Mouse (Mus musculus) lung, postnatal 0 days (tissue): ENCODE results near the gene Ttc24. TPM values are rescaled to one million over a fixed set of nuclear protein-coding genes. Genes with fewer than 3 reads are reported as not detected.

Source experiments
- ATAC-seq: fragments of 200-750 bp; cut with Nextera tagmentation; 2 replicates; pipeline ENCODE4 v1.8.0; 2017; ENCODE audit warnings: moderate library complexity
- DNase-seq: peaks from one replicate; pipeline ENCODE4 v3.0.0-alpha.2; 2016; ENCODE audit warnings: low spot score
- H3K27ac ChIP-seq: fragments of 300-500 bp; sonication (generic); 2 replicates; pipeline ENCODE4 v1.5.1; 2014; ENCODE audit warnings: antibody characterized with exemption, mild to moderate bottlenecking, low read length, mixed read lengths
- H3K27me3 ChIP-seq: fragments of 300-500 bp; sonication (generic); replicated peaks from 2 replicates; pipeline ENCODE4 v1.6.1; 2014; ENCODE audit warnings: low read length, mixed read lengths; ENCODE audit not compliant: insufficient read depth
- H3K36me3 ChIP-seq: fragments of 300-500 bp; sonication (generic); 2 replicates; pipeline ENCODE4 v1.6.1; 2014; ENCODE audit warnings: low read length, mixed read lengths; ENCODE audit not compliant: insufficient read depth
- H3K4me1 ChIP-seq: fragments of 300-500 bp; sonication (generic); 2 replicates; pipeline ENCODE4 v1.6.1; 2014; ENCODE audit warnings: antibody characterized with exemption, low read depth, low read length, mixed read lengths; ENCODE audit not compliant: insufficient read depth
- H3K4me2 ChIP-seq: fragments of 300-500 bp; sonication (generic); replicated peaks from 2 replicates; pipeline ENCODE4 v1.6.1; 2014; ENCODE audit warnings: low read depth, mild to moderate bottlenecking, low read length, moderate library complexity, mixed read lengths
- H3K4me3 ChIP-seq: fragments of 300-500 bp; sonication (generic); 2 replicates; pipeline ENCODE4 v1.5.1; 2014; ENCODE audit warnings: low read depth, low read length
- H3K9ac ChIP-seq: fragments of 300-500 bp; sonication (generic); replicated peaks from 2 replicates; pipeline ENCODE4 v1.6.1; 2014; ENCODE audit warnings: low read depth, mild to moderate bottlenecking
- H3K9me3 ChIP-seq: fragments of 300-500 bp; sonication (generic); 2 replicates; pipeline ENCODE4 v1.6.1; 2016; ENCODE audit warnings: low read length, mixed read lengths
- CTCF ChIP-seq: IDR thresholded peaks from 2 replicates; pipeline ENCODE4 v1.5.1; 2016; ENCODE audit warnings: antibody characterized with exemption, mild to moderate bottlenecking
- EP300 ChIP-seq: IDR thresholded peaks from 2 replicates; pipeline ENCODE4 v1.6.1; 2016; ENCODE audit warnings: antibody characterized with exemption, mild to moderate bottlenecking, control low read depth
- whole genome bisulfite sequencing: fragments of 180-500 bp; shearing (Covaris S2); extraction: QIAGEN DNeasy Blood & Tissue Kit; methylation state at CpG from one replicate; pipeline ENCODE4 v1.1.7; 2014; 5-methylcytosine and 5-hydroxymethylcytosine counted together
- polyA plus RNA-seq: library from polyadenylated mRNA; unstranded; fragments of >200 nt; fragmentation: Nextera tagmentation; extraction: Ambion mirVana; gene quantifications from 2 replicates; pipeline ENCODE4 v1.2.1, GENCODE M21; 2015

The Ttc24 gene
- polyA plus RNA-seq, 1 experiment from 2014 or later: not detected

DNA sequence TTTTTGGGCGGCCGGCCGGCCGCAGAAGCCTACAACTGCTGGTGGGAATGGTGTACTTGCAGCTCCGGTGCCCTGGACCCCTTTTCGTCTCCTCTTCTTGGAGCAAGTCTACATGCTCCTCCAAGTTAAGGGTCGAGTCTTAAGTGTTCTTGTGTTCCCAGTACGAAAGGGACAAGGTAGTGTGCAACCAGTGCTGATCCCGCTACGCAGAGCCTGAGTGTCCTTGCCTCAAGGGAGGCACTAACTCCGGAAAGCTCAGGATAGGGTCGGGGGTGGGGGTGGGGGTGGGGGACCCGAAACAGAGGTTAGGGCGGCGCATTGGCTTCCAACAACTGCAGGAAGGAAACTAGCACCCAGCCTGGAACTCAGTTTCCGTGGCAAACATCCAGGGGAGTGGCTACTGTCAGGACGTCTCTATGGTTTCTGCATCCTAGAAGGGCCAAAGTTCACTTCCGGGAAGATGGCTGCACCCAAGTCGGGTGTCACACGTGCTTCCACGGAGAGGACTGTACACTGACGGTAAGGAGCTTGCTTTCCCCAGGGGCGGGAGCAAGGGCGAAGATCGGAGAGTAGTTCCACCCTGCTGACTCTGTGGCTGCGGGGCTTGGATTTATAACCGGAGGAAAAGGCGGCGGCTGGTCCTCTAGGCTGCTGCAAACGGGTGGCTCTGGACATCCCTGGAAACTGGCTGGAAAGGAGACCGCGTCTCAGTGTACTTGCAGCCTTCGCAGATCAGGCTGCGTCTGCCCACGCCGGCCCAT is 35.3 kb downstream of the Ttc24 start, which contains the start of gene Gpatch4:
Gene Gpatch4 (plus strand): TSS at position 448 of the 761 bp plus-strand sequence.
- peak within 1 kb of the TSS; percentile 57; the same call in 1 of the 2 replicates for H3K27ac ChIP-seq
- ATAC-seq: peak; percentile 96

DNA sequence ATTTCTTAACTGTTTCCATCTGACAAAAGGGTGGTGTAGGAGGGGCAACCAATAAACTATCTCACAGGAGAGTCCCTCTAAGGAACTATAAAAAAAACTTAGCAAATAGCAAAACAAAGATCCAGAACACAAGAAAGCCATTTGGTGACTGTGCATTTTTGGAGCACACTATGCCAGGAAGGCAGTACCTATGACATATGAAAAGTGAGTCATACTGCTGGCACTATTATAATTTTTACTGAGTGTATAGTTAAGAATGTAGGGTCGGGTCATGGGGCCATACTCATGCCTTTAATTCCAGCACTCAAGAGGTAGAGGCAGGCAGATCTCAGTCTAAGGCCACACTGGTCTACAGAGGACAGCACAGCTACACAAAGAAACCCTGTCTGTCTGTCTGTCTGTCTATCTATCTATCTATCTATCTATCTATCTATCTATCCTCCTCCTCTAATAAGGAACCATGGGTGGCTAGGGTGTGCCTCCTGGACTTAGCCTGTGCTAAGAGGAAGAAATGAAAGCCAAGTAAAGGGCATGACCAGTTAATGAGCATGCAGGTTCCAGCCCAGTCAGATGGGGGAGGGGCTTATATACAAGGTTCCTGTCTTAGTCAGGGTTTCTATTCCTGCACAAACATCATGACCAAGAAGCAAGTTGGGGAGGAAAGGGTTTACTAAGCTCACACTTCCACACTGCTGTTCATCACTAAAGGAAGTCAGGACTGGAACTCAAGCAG is 42.4 kb downstream of the Ttc24 start:
- WGBS: 39% methylated on average over 1 of the region's 1 CpGs
- no peak overlapping the region for H3K4me2 ChIP-seq
- H3K9ac ChIP-seq: no peak overlapping the region
- H3K4me1 ChIP-seq: peaks cover 4% of the 10 kb centered on the region; the same call in 1 of the 2 replicates
- no peak; the same call in 1 of the 2 replicates for ATAC-seq
- H3K9me3 ChIP-seq: no peaks in the 10 kb centered on the region
- no peak overlapping the region for H3K27ac ChIP-seq
- no peak for TF ChIP-seq EP300
- TF ChIP-seq CTCF: no peak
- no peaks in the 10 kb centered on the region for H3K36me3 ChIP-seq
- no peak for DNase-seq
- H3K27me3 ChIP-seq: 0 out of 2 replicates have a peak, but pooled peaks cover 4% of the 10 kb centered on the region
- no peak overlapping the region for H3K4me3 ChIP-seq

More for the DNA sequence above, 35.3 kb downstream of the Ttc24 start, which contains the start of gene Gpatch4:
- H3K4me2 ChIP-seq: peak within 1 kb of the TSS; percentile 80
- no peaks in the 10 kb centered on the region; the same call in 1 of the 2 replicates for H3K36me3 ChIP-seq
- TF ChIP-seq EP300: 0 out of 2 replicates have a peak, but pooled peaks have one; percentile 15
- no peak for TF ChIP-seq CTCF
- peak within 1 kb of the TSS; percentile 36 for H3K9ac ChIP-seq
- H3K9me3 ChIP-seq: no peaks in the 10 kb centered on the region
- H3K27me3 ChIP-seq: no peaks in the 10 kb centered on the region
- peak within 1 kb of the TSS; percentile 67 for H3K4me3 ChIP-seq
- peak; percentile 96 for DNase-seq
- 8% methylated on average over 36 of the region's 36 CpGs for WGBS
- H3K4me1 ChIP-seq: peaks cover 8% of the 10 kb centered on the region

DNA sequence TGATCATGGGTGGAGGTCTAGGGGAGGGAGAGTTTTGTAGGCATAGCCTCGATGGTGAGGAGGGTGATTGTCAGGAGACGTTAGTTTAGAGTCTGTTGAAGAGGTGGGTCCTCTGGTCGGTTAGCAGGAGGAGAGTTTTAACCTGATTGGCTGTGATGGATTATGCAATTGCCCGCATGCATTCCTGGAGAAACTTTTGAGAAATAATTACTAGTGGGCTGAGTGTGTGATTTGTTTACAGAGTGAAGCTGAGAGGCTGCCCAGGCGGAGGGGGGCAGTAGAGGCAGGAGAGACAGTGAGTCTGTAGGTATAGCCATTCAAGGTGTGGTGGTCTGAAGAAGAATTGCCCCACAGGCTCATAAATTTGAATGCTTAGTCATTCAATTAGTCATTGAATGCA is 44.6 kb downstream of the Ttc24 start:
- peak; percentile 58 for ATAC-seq
- H3K4me3 ChIP-seq: no peak overlapping the region
- H3K27ac ChIP-seq: no peak overlapping the region

DNA sequence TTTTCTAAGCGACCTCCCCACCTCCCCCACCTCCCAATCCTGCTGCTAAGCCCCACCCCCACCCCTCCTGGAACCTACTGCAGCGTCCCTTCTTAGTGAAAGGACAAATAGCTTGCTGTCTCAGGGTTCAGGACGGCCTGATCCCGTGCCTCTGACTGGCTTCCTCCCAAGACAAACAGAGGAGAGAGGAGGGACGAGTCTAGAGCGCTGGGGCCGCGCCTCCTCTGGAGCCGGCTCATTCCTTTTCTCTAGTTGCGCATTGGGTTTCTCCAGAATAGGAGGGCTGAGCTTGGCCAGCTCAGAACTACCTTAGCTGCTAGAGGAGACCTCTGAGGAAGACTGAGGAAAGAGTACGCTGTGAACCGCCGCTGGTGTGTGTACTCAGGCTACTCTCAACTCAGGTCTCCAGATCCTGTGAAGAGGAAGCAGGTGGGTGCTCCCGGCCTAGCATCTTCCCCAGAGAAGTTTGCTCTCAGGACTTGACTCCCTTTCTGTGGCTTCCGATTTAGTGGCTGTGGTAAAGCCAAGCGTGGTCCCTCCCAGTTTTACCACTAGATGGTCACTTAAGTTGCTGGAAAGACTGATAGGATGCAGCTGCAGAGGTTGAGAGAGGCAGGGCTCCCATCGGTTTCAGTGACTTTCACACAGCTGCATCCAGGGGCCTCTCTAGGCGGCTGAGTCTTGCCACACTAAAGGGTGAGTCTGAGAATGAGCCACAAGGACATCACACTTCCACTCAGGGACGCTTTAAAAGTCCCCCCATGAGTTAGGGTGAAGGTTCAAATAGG is 47.3 kb downstream of the Ttc24 start:
- Histone ChIP-seq H3K9me3 (no peaks in the 10 kb centered on the region), H3K27me3 (peaks cover 4% of the 10 kb centered on the region; the same call in 1 of the 2 replicates), H3K4me1 (peaks cover 4% of the 10 kb centered on the region; the same call in 1 of the 2 replicates), H3K4me3 (no peak overlapping the region), H3K9ac (no peak overlapping the region), H3K36me3 (no peaks in the 10 kb centered on the region), H3K4me2 (0 out of 2 replicates have a peak overlapping the region, but pooled peaks have one; percentile 25), H3K27ac (no peak overlapping the region)
- DNase-seq (peak; percentile 85), ATAC-seq (peak; percentile 85)
- TF ChIP-seq EP300 (peak; percentile 67), CTCF (no peak)
- 9% methylated on average over 19 of the region's 19 CpGs for WGBS

More for the DNA sequence above, 44.6 kb downstream of the Ttc24 start:
- H3K9me3 ChIP-seq: no peaks in the 10 kb centered on the region
- H3K9ac ChIP-seq: no peak overlapping the region
- 18% methylated on average over 5 of the region's 5 CpGs for WGBS
- H3K36me3 ChIP-seq: no peaks in the 10 kb centered on the region
- DNase-seq: peak; percentile 65
- 0 out of 2 replicates have a peak, but pooled peaks cover 4% of the 10 kb centered on the region for H3K27me3 ChIP-seq
- TF ChIP-seq CTCF (no peak), EP300 (no peak; the same call in 1 of the 2 replicates)
- no peak overlapping the region for H3K4me2 ChIP-seq
- H3K4me1 ChIP-seq: peaks cover 4% of the 10 kb centered on the region; the same call in 1 of the 2 replicates

DNA sequence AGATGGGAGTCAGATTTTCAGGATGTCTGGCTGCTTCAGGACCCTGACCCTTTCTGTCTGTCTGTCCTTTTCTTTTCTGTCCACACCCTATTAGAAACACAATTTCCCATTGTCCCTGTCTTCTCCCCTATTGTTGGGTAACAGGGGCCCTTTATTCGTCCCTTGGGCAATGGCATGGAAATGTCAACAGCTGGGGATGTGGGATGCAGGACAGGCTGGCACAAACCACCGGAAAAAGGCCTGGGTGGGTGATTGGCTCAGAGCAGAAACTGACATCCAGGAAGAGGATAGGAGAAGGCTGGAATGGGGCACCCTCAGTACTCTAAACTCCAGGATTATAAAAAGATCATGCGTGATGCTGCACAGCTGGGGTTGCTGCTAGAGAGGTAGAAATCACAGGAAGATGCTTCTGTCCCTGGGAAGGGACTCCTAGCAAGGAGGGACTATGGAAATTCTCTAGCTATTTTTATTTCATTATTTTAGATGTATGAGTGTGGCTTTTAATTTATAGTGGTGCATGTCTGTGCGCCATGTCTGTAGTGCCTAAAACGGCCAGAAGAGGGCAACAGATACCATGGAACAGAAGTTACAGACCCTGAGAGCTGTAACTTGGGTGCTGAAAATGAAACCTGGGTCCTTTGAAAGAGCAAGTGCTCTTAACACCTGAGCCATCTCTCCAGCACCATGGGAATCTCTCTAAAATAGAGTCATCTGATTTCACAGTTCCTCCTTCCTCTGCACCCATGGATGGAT is 50.5 kb downstream of the Ttc24 start, which contains the start of gene Hapln2:
Gene Hapln2 (minus strand): TSS at position 150 of the 753 bp plus-strand sequence.
- DNase-seq: no peak

More for the DNA sequence above, 50.5 kb downstream of the Ttc24 start, which contains the start of gene Hapln2:
- Histone ChIP-seq H3K27ac (no peak within 1 kb of the TSS), H3K4me3 (no peak within 1 kb of the TSS), H3K9ac (no peak within 1 kb of the TSS), H3K36me3 (no peaks in the 10 kb centered on the region), H3K4me1 (peaks cover 16% of the 10 kb centered on the region), H3K4me2 (no peak within 1 kb of the TSS), H3K27me3 (peaks cover 31% of the 10 kb centered on the region), H3K9me3 (no peaks in the 10 kb centered on the region)
- no peak for ATAC-seq
- no peak for TF ChIP-seq EP300
- peak; percentile 71 for TF ChIP-seq CTCF
- WGBS: 52% methylated on average over 5 of the region's 5 CpGs
